Mouse (Mus musculus) ES-E14 (cell line): Measurements from ENCODE around the gene 2410137M14Rik. TPM values are rescaled to one million over a fixed set of nuclear protein-coding genes. Genes with fewer than 3 reads are reported as not detected.

Experiments used
- DNase-seq: peaks from one replicate; pipeline ENCODE4 v3.0.0-alpha.2; 2013; ENCODE audit warnings: low read depth, low spot score
- H3K27ac ChIP-seq: 2 replicates; pipeline ENCODE4 v1.5.1; 2012; ENCODE audit warnings: low read depth, mild to moderate bottlenecking, low read length, moderate library complexity, mixed read lengths; ENCODE audit not compliant: poor library complexity, insufficient read depth, severe bottlenecking
- H3K36me3 ChIP-seq: 2 replicates; pipeline ENCODE4 v1.6.1; 2012; ENCODE audit warnings: mild to moderate bottlenecking, low read length, moderate library complexity, mixed read lengths; ENCODE audit not compliant: control insufficient read depth, poor library complexity, insufficient read depth, severe bottlenecking
- H3K4me1 ChIP-seq, 2 experiments: fragments of 150-350 bp in 1 of 2; sonication (generic) in 1 of 2; 2 replicates each; pipeline ENCODE4 v1.6.1; 2012; ENCODE audit warnings: low read length in 2 of 2, mild to moderate bottlenecking in 1 of 2, mixed read lengths in 1 of 2; ENCODE audit not compliant: control insufficient read depth in 2 of 2, insufficient read depth in 2 of 2, poor library complexity in 1 of 2
- H3K4me3 ChIP-seq, 2 experiments: fragments of 150-350 bp in 1 of 2; sonication (generic) in 1 of 2; 2 replicates each; pipeline ENCODE4 v1.5.1; 2012; ENCODE audit warnings: low read length in 2 of 2, low read depth in 1 of 2, mild to moderate bottlenecking in 1 of 2, mixed read lengths in 1 of 2; ENCODE audit not compliant: insufficient read depth in 1 of 2, poor library complexity in 1 of 2, severe bottlenecking in 1 of 2
- H3K9ac ChIP-seq: 2 replicates; pipeline ENCODE4 v1.6.1; 2012; ENCODE audit warnings: low read depth, mild to moderate bottlenecking, low read length, mixed read lengths; ENCODE audit not compliant: poor library complexity, insufficient read depth, severe bottlenecking
- H3K9me3 ChIP-seq: fragments of 150-350 bp; sonication (generic); 2 replicates; pipeline ENCODE4 v1.6.1; 2012; ENCODE audit warnings: low read depth, mild to moderate bottlenecking, low read length; ENCODE audit not compliant: control insufficient read depth, insufficient read depth
- CHD2 ChIP-seq: IDR thresholded peaks from 2 replicates; pipeline ENCODE4 v1.6.1; 2014; ENCODE audit warnings: mild to moderate bottlenecking, low read depth, low read length, inconsistent platforms
- HCFC1 ChIP-seq: IDR thresholded peaks from 2 replicates; pipeline ENCODE4 v1.6.1; 2012; ENCODE audit warnings: low read length, inconsistent platforms, borderline replicate concordance; ENCODE audit not compliant: insufficient read depth
- MAFK ChIP-seq: IDR thresholded peaks from 2 replicates; pipeline ENCODE4 v1.6.1; 2014; ENCODE audit warnings: mild to moderate bottlenecking, low read depth, low read length, inconsistent platforms; ENCODE audit not compliant: insufficient read depth
- ZC3H11A ChIP-seq: IDR thresholded peaks from 2 replicates; pipeline ENCODE4 v1.6.1; 2012; ENCODE audit warnings: low read depth, mild to moderate bottlenecking, inconsistent platforms, low read length, borderline replicate concordance
- ZNF384 ChIP-seq: IDR thresholded peaks from 2 replicates; pipeline ENCODE4 v1.6.1; 2012; ENCODE audit warnings: low read depth, low read length, inconsistent platforms
- in situ Hi-C, 2 experiments: fragments of 600-800 bp; cut with MboI; formaldehyde crosslinking; loops; one replicate each; pipeline ENCODE4 v1.15.1; 2025; ENCODE audit warnings: low sequenced_read_pairs in 2 of 2, inconsistent platforms in 1 of 2; ENCODE audit not compliant: unreplicated experiment in 2 of 2
- total RNA-seq: library from RNA; depleted of rRNA; stranded (reverse); fragments of 300-350 nt; gene quantifications from 2 replicates; pipeline ENCODE4 v1.2.3, GENCODE M21; 2012

Gene 2410137M14Rik
- total RNA-seq, 1 experiment, result 14.8 TPM

DNA sequence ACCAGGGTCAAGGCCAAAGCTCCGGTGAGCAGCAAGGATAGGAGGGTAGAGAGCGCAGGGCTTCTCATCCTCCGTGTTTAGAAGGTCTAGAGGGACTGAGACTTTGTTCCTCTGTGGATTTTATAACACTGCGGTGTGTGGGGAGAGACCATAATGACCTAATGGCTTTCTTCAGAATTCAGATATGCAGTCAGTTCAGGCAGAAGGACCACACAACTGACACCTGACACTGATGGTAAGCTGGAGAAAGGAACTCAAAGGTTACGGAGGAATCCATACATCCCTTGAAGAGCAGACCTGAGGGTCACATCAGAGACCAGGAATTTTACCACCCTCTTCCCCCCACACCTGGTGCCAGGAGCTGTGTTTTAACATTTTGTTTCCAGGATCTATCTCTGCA, 8.4 kb upstream of the 2410137M14Rik start, which contains the start of gene H2-M5:
TSS of gene H2-M5 (minus strand) at position 101 of the 400 bp plus-strand sequence.
- Histone ChIP-seq H3K9me3 (no peaks in the 10 kb centered on the region), H3K9ac (peak within 1 kb of the TSS; percentile 83), H3K36me3 (peaks cover 3% of the 10 kb centered on the region; the same call in 1 of the 2 replicates), H3K4me3 (peak within 1 kb of the TSS; percentile 69 to 81), H3K4me1 (peaks cover 8 to 23% of the 10 kb centered on the region in 2 experiments; a peak in 3 of 4 replicates), H3K27ac (peak within 1 kb of the TSS; percentile 75)
- in situ Hi-C loops, result no loop called here
- TF ChIP-seq MAFK, result no peak
- no peak for TF ChIP-seq ZC3H11A
- no peak for TF ChIP-seq HCFC1
- no peak for TF ChIP-seq CHD2
- DNase-seq, result no peak

DNA sequence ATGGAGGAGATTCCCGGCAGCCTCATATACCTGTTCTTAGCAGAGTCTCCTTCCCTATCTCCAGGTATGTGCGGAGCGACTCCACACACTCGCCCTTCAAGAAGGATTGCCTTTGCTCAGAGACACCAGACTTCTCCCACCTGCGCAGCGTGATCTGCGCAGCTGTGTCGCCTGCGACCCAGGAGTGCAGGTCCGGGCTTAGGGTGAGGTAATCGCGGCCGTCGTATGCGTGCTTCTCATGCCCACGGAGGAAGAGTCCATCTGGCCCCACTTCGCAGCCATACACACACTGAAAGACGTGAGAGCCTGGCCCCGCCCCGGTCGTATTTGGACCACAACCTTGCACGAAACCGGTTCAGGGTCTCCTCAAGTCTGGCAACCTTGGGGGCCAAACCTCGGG, 7.4 kb upstream of the 2410137M14Rik start:
- peaks cover 11 to 21% of the 10 kb centered on the region in 2 experiments for H3K4me1 ChIP-seq
- H3K27ac ChIP-seq, result peak overlapping the region; percentile 75
- peaks cover 3% of the 10 kb centered on the region; the same call in 1 of the 2 replicates for H3K36me3 ChIP-seq
- H3K4me3 ChIP-seq, result peak overlapping the region; percentile 69 to 81
- H3K9ac ChIP-seq, result peak overlapping the region; percentile 83
- TF ChIP-seq CHD2 (no peak), ZC3H11A (no peak), ZNF384 (no peak), HCFC1 (no peak)
- in situ Hi-C loops, result no loop called here
- no peak for DNase-seq
- no peaks in the 10 kb centered on the region for H3K9me3 ChIP-seq

DNA sequence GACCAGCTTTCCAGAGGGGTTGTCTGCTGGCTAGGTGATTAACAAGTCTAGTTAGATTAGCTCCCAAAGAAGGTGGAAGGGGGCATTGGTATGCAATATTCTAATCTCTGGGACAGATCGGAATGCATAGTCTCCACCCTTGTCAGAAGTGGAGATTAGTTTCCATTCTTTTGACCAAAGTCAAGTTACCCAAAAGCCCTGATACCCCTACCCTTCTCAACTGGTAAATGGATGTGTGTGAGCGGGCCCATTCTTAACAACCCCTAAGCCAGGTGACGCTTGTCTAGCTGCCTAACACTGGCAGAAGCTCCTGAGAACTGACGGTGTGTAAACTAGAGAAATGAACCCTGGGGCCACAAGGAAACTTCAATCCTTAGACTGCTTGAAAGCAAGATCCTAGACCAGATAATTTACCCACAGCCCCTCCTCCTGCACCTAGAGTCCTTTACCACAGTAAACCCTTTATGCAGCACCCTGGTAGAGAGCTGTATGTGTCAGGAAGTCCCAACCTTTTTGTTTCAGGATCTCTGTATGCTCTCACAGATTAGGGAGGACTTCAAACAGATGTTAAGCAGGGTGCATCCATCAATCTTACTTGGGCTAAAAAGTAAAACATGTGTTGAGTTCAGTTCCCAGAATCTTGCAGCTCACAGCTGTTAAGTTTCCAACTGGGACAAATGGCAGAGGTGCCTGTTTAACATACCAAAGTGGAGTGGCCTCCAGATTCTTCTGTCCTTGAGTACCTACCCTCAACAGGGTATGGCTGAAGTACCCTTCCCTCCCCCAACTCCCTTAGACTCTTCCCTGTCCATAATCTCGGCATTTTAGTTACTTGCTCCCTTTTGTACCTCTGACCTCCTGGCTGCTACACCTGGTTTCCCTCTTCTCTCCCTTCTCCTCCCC, 1.5 kb upstream of the 2410137M14Rik start:
- in situ Hi-C loops, result no loop called here
- Histone ChIP-seq H3K9ac (peak overlapping the region; percentile 29; the same call in 1 of the 2 replicates), H3K4me3 (peak overlapping the region in 1 of 2 experiments; percentile 65; a peak in 2 of 4 replicates), H3K36me3 (peaks cover 8% of the 10 kb centered on the region; the same call in 1 of the 2 replicates), H3K27ac (peak overlapping the region; percentile 93), H3K4me1 (peaks cover 13 to 28% of the 10 kb centered on the region in 2 experiments), H3K9me3 (no peaks in the 10 kb centered on the region)
- no peak for DNase-seq
- TF ChIP-seq ZC3H11A, result no peak
- TF ChIP-seq HCFC1, result no peak
- TF ChIP-seq CHD2, result peak; percentile 15; the same call in 1 of the 2 replicates
- no peak for TF ChIP-seq ZNF384
- TF ChIP-seq MAFK, result no peak

DNA sequence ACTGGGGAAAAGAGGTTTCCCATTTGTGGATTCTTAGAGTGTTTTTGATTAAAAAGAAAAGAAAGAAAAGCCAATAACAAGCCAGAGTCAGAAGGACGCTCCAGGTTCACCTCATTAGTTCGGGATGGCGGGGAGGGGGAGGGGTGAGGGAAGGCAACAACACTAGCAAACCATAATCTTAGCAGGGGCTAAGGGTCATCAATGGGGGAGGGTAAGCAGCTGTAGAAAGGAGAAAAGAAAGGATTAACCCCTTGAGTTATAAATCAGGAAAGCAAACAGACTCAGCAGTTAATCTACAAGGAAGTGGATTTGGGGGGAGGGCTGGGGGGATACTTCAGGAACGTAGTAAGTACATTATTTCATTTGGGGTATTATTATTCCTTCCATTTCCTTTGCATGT, 808 bp upstream of the 2410137M14Rik start:
- H3K4me1 ChIP-seq, result peaks cover 13 to 30% of the 10 kb centered on the region in 2 experiments
- H3K27ac ChIP-seq, result peak overlapping the region; percentile 93; the same call in 1 of the 2 replicates
- peak overlapping the region; percentile 4 to 65; a peak in 3 of 4 replicates for H3K4me3 ChIP-seq
- DNase-seq, result no peak
- in situ Hi-C loops, result no loop called here
- H3K9me3 ChIP-seq, result no peaks in the 10 kb centered on the region
- TF ChIP-seq CHD2 (peak; percentile 39; the same call in 1 of the 2 replicates), ZNF384 (no peak)
- H3K36me3 ChIP-seq, result peaks cover 8% of the 10 kb centered on the region; the same call in 1 of the 2 replicates
- H3K9ac ChIP-seq, result peak overlapping the region; percentile 79; the same call in 1 of the 2 replicates
